Mouse (Mus musculus) E14TG2a.4 (cell line): ENCODE measurements around the gene Rptor.

Source experiments
- CTCF ChIP-seq: conservative IDR thresholded peaks from 2 replicates; pipeline ENCODE4 v1.5.1; 2014; ENCODE audit warnings: low read length
- POU5F1 ChIP-seq: IDR thresholded peaks from 2 replicates; pipeline ENCODE4 v1.6.1; 2014; ENCODE audit warnings: low read length, borderline replicate concordance

- TF ChIP-seq CTCF, result no peak
- no peak for TF ChIP-seq POU5F1
Measured at GRCm38 (mm10) chr11:119814035-119814558, 211.4 kb downstream of the Rptor start.
